Mouse (Mus musculus) CD4-positive helper T cell, adult 2 months (primary cell): ENCODE data around the gene Plbd2.
"Not testable (repeated sequence)": the region's sequence is repeated elsewhere in the genome, so short reads cannot be mapped to it uniquely, and the experiment has no call there.

Source experiments
- DNase-seq: peaks from one replicate; pipeline ENCODE4 v3.0.0-alpha.2; 2012; ENCODE audit warnings: low read depth, missing footprints, low spot score

Plbd2 gene

GRCm38 (mm10) chr5:120511643-120512220 is 8.3 kb upstream of the Plbd2 start:
- DNase-seq = no peak

GRCm38 (mm10) chr5:120510982-120511642 is 7.7 kb upstream of the Plbd2 start, which contains the start of gene Slc8b1:
Gene Slc8b1 (plus strand): TSS chr5:120511168.
- DNase-seq = peak; percentile 91

DNA sequence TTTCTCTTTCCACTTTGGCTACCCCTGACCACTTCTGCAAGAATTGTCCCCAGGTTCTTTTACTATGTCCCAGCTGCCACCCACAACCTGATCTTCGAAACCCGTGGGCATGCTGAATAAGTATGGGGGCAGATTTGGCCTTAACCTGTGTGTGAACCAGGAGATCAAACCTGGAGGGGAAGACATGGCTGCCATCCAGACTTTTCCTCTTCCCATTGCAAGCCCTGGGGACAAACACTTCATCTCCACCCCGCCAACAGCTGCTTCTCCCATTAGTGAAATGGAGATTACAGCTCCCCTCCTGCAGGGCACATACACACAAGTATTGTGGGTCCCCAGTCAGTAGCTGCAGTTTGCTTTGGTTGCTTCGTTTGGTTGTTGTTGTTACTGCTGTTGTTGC is 3.9 kb upstream of the Plbd2 start:
- no peak for DNase-seq

GRCm38 (mm10) chr5:120506490-120506889 is 3.1 kb upstream of the Plbd2 start:
- no peak for DNase-seq

DNA sequence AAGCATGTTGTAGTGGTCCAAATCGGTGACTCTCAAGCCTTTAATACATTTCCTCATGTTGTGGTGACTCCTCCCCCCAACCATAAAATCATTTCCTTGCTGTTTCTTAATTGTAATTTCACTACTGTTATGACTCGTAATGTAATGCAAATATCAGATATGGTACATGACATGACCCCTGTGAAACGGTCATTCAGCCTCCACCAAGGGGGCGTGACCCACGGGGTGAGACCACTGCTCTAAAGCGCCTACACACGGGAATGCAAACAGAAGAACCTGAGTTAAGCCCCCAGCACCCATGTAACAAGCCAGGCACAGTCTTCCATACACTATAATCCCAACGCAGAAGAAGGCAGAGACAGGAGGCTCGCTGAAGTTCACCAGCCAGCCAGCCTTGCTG is 2.4 kb upstream of the Plbd2 start:
- DNase-seq = no peak

- DNase-seq = peak; percentile 63
These were observed 1.9 kb upstream of the Plbd2 start for GRCm38 (mm10) chr5:120505368-120505767.

GRCm38 (mm10) chr5:120502675-120503143 is 716 bp downstream of the Plbd2 start:
- DNase-seq = no peak

GRCm38 (mm10) chr5:120502147-120502621 is 1.2 kb downstream of the Plbd2 start:
- DNase-seq = no peak

GRCm38 (mm10) chr5:120500609-120501008 is 2.8 kb downstream of the Plbd2 start:
- DNase-seq = not testable (repeated sequence)

DNA sequence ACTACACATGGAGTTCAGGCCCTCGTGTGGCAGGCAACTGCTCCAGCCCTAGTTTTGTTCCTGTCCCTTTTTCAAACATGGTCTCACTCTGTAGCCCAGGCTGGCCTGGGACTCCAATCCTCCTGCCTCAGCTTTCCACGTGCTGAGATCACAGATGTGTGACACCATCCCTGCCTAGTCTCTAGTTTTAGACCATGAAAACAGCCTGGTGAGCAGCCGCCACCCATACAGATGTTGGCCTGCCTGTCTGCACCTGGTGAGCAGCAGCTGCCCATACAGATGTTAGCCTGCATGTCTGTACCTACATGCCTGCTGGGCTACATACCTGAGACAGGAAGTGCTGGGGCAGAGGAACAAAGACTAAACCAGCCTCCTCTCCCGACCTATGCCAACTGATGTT is 4.2 kb downstream of the Plbd2 start:
- DNase-seq = no peak

GRCm38 (mm10) chr5:120497071-120497470 is 6.4 kb downstream of the Plbd2 start:
- DNase-seq = no peak

GRCm38 (mm10) chr5:120495703-120496226 is 7.7 kb downstream of the Plbd2 start:
- no peak for DNase-seq

DNA sequence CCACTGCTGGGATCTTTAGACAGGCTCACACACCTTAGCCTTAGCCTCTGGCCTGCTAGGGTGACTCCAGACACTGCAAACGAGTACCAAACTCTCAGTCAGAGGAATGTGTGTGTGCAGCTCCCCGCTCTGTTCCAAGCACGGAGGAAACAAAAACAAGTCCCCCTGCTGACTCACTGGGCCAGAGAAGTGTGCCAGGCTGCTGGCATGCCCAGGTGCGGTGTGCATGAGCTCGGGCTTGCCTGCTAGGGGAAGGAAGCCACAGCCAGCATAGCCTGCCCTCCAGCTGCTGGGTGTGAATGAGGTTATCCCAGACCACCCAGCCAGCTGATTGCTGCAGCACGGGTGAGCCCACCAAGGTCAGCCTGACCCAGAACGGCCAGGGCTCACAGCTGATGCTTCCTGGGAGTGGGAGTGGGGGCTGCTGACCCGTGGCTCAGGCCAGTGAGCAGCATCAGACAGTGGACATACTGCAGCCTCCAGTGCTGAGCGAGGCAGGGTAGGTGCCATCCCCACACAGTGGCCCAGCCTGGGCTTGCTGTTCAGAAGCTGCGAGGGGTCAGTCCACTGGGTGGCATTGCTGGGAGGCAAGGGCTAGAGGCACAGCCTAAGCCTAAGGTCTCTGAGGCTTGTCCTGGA is 8.2 kb downstream of the Plbd2 start:
- DNase-seq = no peak

- DNase-seq = no peak
These were observed 9.5 kb downstream of the Plbd2 start for GRCm38 (mm10) chr5:120493873-120494395.

DNA sequence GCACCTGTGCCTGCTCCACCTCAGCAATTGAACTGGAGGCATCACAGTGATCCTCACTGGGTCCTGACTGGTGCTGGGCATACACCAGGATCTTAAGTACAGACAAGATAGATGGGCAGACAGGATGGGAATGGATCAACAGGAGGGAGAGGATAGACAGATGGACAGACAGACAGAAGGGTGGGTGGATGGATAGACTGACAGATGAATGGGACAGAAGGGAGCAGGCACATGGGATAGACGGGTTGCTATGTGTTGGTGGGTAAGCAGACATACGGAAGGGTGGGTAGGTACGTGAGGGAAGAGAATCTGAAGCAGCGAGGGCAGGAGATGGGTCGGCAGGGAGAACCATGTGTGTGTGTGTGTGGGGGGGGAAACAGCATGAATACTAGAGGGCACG is 10.0 kb downstream of the Plbd2 start:
- DNase-seq = no peak

DNA sequence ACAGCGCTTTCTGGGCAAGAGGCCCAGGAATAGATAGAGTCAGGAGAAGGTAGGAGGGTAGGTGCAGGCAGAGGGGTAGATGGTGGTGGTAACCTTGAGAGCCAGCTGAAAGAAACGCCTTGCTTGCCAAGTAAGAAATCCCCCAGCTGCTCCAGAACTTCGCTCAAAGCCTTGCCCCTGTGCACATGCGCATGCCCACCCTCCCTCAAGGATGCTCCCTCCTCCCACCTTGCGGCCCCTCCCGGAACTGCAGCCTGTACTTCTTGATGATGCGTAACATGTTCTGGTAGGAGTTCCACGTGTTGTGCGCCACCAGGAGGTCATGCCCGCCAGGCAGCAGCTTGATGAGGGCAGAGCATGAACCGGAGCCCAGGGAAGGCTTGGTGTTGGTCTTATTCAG is 11.0 kb downstream of the Plbd2 start:
- no peak for DNase-seq

GRCm38 (mm10) chr5:120490679-120491192 is 12.7 kb downstream of the Plbd2 start:
- no peak for DNase-seq

DNA sequence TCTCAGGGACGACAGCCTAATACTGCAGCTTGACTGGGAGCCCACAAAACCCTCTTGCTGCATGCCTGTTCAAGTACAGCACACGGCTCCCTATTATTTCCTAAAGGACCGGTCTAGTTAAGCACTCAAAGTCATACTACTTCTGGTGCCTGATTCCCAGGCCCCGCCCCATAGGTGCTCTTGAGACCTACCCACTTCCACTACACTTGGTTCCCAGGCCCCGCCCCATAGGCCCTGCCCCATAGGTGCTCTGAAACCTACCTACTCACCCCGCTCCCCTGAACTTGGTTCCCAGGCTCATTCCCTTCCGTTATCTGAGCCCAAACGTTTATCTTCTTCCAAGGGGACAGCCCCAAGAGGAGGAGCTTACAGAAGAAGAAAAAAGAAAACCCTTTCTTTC is 15.6 kb downstream of the Plbd2 start:
- DNase-seq = no peak

GRCm38 (mm10) chr5:120483399-120483798 is 20.0 kb downstream of the Plbd2 start:
- DNase-seq = no peak

GRCm38 (mm10) chr5:120481205-120481604 is 22.2 kb downstream of the Plbd2 start:
- no peak for DNase-seq

DNA sequence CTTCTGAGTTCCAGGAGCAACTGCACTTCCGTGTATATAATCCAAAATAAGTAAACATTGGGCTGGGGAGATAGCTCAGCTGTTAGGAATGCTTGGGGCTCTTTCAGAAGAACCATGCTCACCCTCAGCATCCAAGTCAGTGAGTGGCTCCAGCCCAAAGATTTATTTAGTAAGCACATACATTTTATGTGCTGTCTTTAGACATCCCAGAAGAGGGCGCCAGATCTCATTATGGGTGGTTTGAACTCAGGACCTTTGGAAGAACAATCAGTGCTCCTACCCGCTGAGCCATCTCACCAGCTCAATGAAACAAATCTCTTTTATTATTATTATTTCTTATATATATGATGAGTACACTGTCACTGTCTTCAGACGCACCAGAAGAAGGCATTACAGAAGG is 23.9 kb downstream of the Plbd2 start:
- DNase-seq = no peak

- DNase-seq = no peak
These were observed 25.4 kb downstream of the Plbd2 start for GRCm38 (mm10) chr5:120477993-120478392.
